Comparison of ENCODE assay signal across 20 mouse cellular contexts in the genomic region with DNA sequence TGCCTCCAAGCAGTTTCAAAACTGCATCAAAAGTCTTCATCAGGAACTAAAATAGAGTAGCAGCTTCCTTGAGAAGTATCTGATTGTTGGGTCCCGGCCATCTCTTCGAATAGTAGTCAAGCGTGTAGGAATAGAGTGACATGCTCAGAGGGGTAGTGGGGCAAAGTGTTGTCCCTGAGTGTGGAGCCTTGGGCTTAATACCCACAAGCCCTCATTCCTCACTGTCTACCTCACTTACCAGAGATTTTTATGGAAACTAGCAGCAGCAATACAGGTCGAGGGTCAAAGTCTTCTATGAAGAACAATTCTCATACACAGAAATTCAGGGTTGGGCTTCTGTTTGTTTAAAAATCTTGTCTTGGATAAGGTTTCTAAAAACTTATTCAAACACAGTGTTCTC. TPM values are rescaled to one million over a fixed set of nuclear protein-coding genes. Genes with fewer than 3 reads are reported as not detected.
"Had no signal": no experiment of that assay in that cellular context is flagged by ENCODE, and none has a peak within 500 bp of the region (broad histone marks: within the 10 kb centered on the region; RNA-seq: fewer than 3 reads in every experiment).

No protein-coding gene starts in this region.

- H3K9ac ChIP-seq: neural tube, embryonic 12.5 days; neural tube, embryonic 13.5 days; neural tube, embryonic 15.5 days; stomach, embryonic 15.5 days had no signal

- H3K27ac ChIP-seq: neural tube, embryonic 12.5 days; neural tube, embryonic 13.5 days; neural tube, embryonic 15.5 days; stomach, embryonic 15.5 days had no signal

- H3K4me1 ChIP-seq: neural tube, embryonic 12.5 days; neural tube, embryonic 13.5 days; neural tube, embryonic 15.5 days; stomach, embryonic 15.5 days had no signal

- H3K4me2 ChIP-seq: neural tube, embryonic 12.5 days; neural tube, embryonic 13.5 days; neural tube, embryonic 15.5 days; stomach, embryonic 15.5 days had no signal

- H3K36me3 ChIP-seq: neural tube, embryonic 12.5 days; neural tube, embryonic 13.5 days; neural tube, embryonic 15.5 days; stomach, embryonic 15.5 days had no signal

- H3K27me3 ChIP-seq: neural tube, embryonic 12.5 days; neural tube, embryonic 13.5 days; neural tube, embryonic 15.5 days; stomach, embryonic 15.5 days had no signal

- H3K9me3 ChIP-seq: neural tube, embryonic 12.5 days; neural tube, embryonic 13.5 days; neural tube, embryonic 15.5 days; stomach, embryonic 15.5 days had no signal

- H3K4me3 ChIP-seq: neural tube, embryonic 12.5 days; neural tube, embryonic 13.5 days; neural tube, embryonic 15.5 days; stomach, embryonic 15.5 days had no signal

- DNase-seq: retina, postnatal 1 day; right cerebral cortex, adult 18-20 months; right cerebral cortex, postnatal 14 days; right cerebral cortex, postnatal 25 days; right cerebral cortex, postnatal 4 days; spleen, adult 18-20 months; thymus, adult 18-20 months; thymus, adult 2 months; thymus, postnatal 14 days; thymus, postnatal 25 days; thymus, postnatal 36 days; thymus, postnatal 4 days had no signal

RNA-seq across cellular contexts. Expression of gene Rtp1, which starts 21.9 kb away (rescaled TPM):
- polyA plus RNA-seq: neural tube, embryonic 12.5 days; neural tube, embryonic 14.5 days; neural tube, embryonic 15.5 days; small intestine, adult 2 months; spleen, adult 2 months; stomach, embryonic 15.5 days; thymus, postnatal 0 days had no signal
